Mouse (Mus musculus) liver, embryonic 14.5 days (tissue): ENCODE data around the gene Alg3. TPM values are rescaled to one million over a fixed set of nuclear protein-coding genes. Genes with fewer than 3 reads are reported as not detected.

Source experiments
- ATAC-seq: fragments of 200-750 bp; cut with Nextera tagmentation; 2 replicates; pipeline ENCODE4 v1.8.0; 2017; ENCODE audit warnings: moderate number of reproducible peaks, mild to moderate bottlenecking, moderate library complexity; ENCODE audit not compliant: insufficient read depth
- DNase-seq, 3 experiments: peaks; one replicate each; pipeline ENCODE4 v3.0.0-alpha.2; 2012 to 2013; ENCODE audit warnings: low read depth in 3 of 3, low spot score in 3 of 3
- H3K27ac ChIP-seq: fragments of 300-500 bp; sonication (generic); 2 replicates; pipeline ENCODE4 v1.5.1; 2014; ENCODE audit warnings: moderate library complexity, mild to moderate bottlenecking, control low read depth, inconsistent platforms
- H3K27me3 ChIP-seq: fragments of 300-500 bp; sonication (generic); 2 replicates; pipeline ENCODE4 v1.6.1; 2014; ENCODE audit warnings: mild to moderate bottlenecking, low read length, moderate library complexity; ENCODE audit not compliant: control insufficient read depth, insufficient read depth
- H3K36me3 ChIP-seq: fragments of 300-500 bp; sonication (generic); replicated peaks from 2 replicates; pipeline ENCODE4 v1.6.1; 2014; ENCODE audit warnings: low read depth; ENCODE audit not compliant: control insufficient read depth, insufficient read depth
- H3K4me1 ChIP-seq, 2 experiments: fragments of 200-500 bp in 1 of 2; fragments of 300-500 bp in 1 of 2; sonication (generic) in 1 of 2; replicated peaks; 2 replicates each; pipeline ENCODE4 v1.6.1; 2012 to 2014; ENCODE audit warnings: antibody characterized with exemption in 1 of 2, inconsistent platforms in 1 of 2, low read length in 1 of 2; ENCODE audit not compliant: control insufficient read depth in 2 of 2, insufficient read depth in 2 of 2
- H3K4me2 ChIP-seq: fragments of 300-500 bp; sonication (generic); 2 replicates; pipeline ENCODE4 v1.6.1; 2014; ENCODE audit warnings: low read depth, mild to moderate bottlenecking, control low read depth, moderate library complexity
- H3K4me3 ChIP-seq, 2 experiments: fragments of 200-500 bp in 1 of 2; fragments of 300-500 bp in 1 of 2; sonication (generic) in 1 of 2; 2 replicates each; pipeline ENCODE4 v1.5.1; 2012 to 2014; ENCODE audit warnings: low read depth in 2 of 2, low read length in 2 of 2, mild to moderate bottlenecking in 2 of 2, control low read depth in 1 of 2, inconsistent platforms in 1 of 2, moderate library complexity in 1 of 2; ENCODE audit not compliant: insufficient read depth in 1 of 2
- H3K9ac ChIP-seq: fragments of 300-500 bp; sonication (generic); replicated peaks from 2 replicates; pipeline ENCODE4 v1.6.1; 2014; ENCODE audit warnings: mild to moderate bottlenecking, control low read depth, moderate library complexity
- H3K9me3 ChIP-seq: fragments of 300-500 bp; sonication (generic); 2 replicates; pipeline ENCODE4 v1.6.1; 2016; ENCODE audit warnings: low read length, mixed read lengths; ENCODE audit not compliant: control insufficient read depth
- CTCF ChIP-seq: IDR thresholded peaks from 2 replicates; pipeline ENCODE4 v1.5.1; 2016; ENCODE audit warnings: antibody characterized with exemption, low read depth, control low read depth
- EP300 ChIP-seq: IDR thresholded peaks from 2 replicates; pipeline ENCODE4 v1.6.1; 2016; ENCODE audit warnings: antibody characterized with exemption, low read depth
- WGBS: fragments of 180-500 bp; shearing (Covaris S2); extraction: QIAGEN DNeasy Blood & Tissue Kit; methylation state at CpG from one replicate; pipeline ENCODE4 v1.1.7; 2014; ENCODE audit not compliant: insufficient replicate concordance; 5-methylcytosine and 5-hydroxymethylcytosine counted together
- polyA plus RNA-seq, 2 experiments: library from polyadenylated mRNA; depleted of rRNA in 1 of 2; stranded (reverse) in 1 of 2; unstranded in 1 of 2; fragments of >200 nt; fragmentation: Nextera tagmentation in 1 of 2; extraction: Ambion mirVana in 1 of 2; gene quantifications; 2 replicates each; pipeline versions ENCODE4 v1.2.1 to v1.2.3; 2012 to 2014

The Alg3 gene
- polyA plus RNA-seq, 2 experiments: 9.3 to 21.7 TPM

- Histone ChIP-seq H3K9me3 (no peaks in the 10 kb centered on the region), H3K9ac (peak overlapping the region; percentile 91), H3K4me3 (peak overlapping the region; percentile 73 to 93), H3K27me3 (no peaks in the 10 kb centered on the region), H3K4me2 (peak overlapping the region; percentile 95), H3K4me1 (peaks cover 9 to 12% of the 10 kb centered on the region in 2 experiments; a peak in 3 of 4 replicates), H3K36me3 (peaks cover 5% of the 10 kb centered on the region), H3K27ac (peak overlapping the region; percentile 59)
- DNase-seq: peak; percentile 70 to 76 (median 70)
- ATAC-seq: peak; percentile 63
- no peak for TF ChIP-seq CTCF
- no peak for TF ChIP-seq EP300
- under 1% methylated on average over 28 of the region's 28 CpGs for WGBS
These were observed 806 bp downstream of the Alg3 start for GRCm38 (mm10) chr16:20610501-20611356.

GRCm38 (mm10) chr16:20604705-20605104, 6.8 kb downstream of the Alg3 start:
- TF ChIP-seq CTCF (no peak), EP300 (no peak)
- peaks cover 5% of the 10 kb centered on the region for H3K36me3 ChIP-seq
- no peaks in the 10 kb centered on the region for H3K9me3 ChIP-seq
- no peak overlapping the region for H3K4me2 ChIP-seq
- H3K27me3 ChIP-seq: no peaks in the 10 kb centered on the region
- DNase-seq: no peak
- no peak for ATAC-seq
- no peak overlapping the region for H3K4me3 ChIP-seq
- no peak overlapping the region for H3K27ac ChIP-seq
- 76% methylated on average over 9 of the region's 9 CpGs for WGBS
- H3K4me1 ChIP-seq: peaks cover 2 to 3% of the 10 kb centered on the region in 2 experiments; a peak in 3 of 4 replicates
- H3K9ac ChIP-seq: no peak overlapping the region

GRCm38 (mm10) chr16:20600511-20600910, 11.0 kb downstream of the Alg3 start:
- ATAC-seq: no peak
- Histone ChIP-seq H3K4me1 (peaks cover 7 to 9% of the 10 kb centered on the region in 2 experiments), H3K36me3 (no peaks in the 10 kb centered on the region; the same call in none of the 2 replicates), H3K9ac (no peak overlapping the region), H3K9me3 (no peaks in the 10 kb centered on the region), H3K4me3 (no peak overlapping the region), H3K4me2 (no peak overlapping the region), H3K27ac (no peak overlapping the region), H3K27me3 (no peaks in the 10 kb centered on the region)
- TF ChIP-seq EP300 (no peak), CTCF (no peak)
- 67% methylated on average over 5 of the region's 5 CpGs for WGBS
- DNase-seq: no peak

GRCm38 (mm10) chr16:20596687-20597441, 14.7 kb downstream of the Alg3 start:
- H3K9ac ChIP-seq: no peak overlapping the region
- no peaks in the 10 kb centered on the region for H3K9me3 ChIP-seq
- ATAC-seq: no peak
- H3K27me3 ChIP-seq: peaks cover 21% of the 10 kb centered on the region
- 39% methylated on average over 7 of the region's 7 CpGs for WGBS
- no peak overlapping the region for H3K4me3 ChIP-seq
- H3K4me2 ChIP-seq: no peak overlapping the region
- no peak overlapping the region for H3K27ac ChIP-seq
- peaks cover 12 to 15% of the 10 kb centered on the region in 2 experiments for H3K4me1 ChIP-seq
- TF ChIP-seq CTCF: no peak
- no peak for TF ChIP-seq EP300
- no peak for DNase-seq
- H3K36me3 ChIP-seq: no peaks in the 10 kb centered on the region

DNA sequence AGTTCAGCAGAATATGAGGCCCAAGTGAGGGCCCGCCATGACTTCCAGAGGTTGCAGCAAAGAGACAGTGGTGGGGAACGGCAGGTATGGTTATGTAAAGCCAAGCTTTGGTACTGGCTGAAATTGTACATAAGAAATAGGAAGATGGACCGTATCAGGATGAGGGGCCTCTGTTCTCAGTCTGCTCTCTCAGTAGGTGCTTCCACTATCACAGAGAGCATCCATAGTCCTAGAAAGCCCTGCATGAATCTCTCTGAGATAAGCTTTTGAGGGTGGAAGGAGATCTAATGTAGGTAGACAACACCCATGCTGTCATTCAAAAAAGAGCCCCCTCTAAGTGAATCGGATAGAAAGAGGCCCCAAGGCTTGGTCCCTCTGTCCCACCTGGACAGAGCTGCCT, 15.8 kb downstream of the Alg3 start:
- Histone ChIP-seq H3K4me1 (peaks cover 12 to 15% of the 10 kb centered on the region in 2 experiments), H3K9ac (no peak overlapping the region), H3K27me3 (peaks cover 33% of the 10 kb centered on the region), H3K27ac (no peak overlapping the region; the same call in 1 of the 2 replicates), H3K4me2 (peak overlapping the region; percentile 49), H3K4me3 (no peak overlapping the region), H3K9me3 (no peaks in the 10 kb centered on the region), H3K36me3 (no peaks in the 10 kb centered on the region)
- 35% methylated on average over 4 of the region's 4 CpGs for WGBS
- TF ChIP-seq EP300: peak; percentile 36
- no peak for TF ChIP-seq CTCF
- DNase-seq (no peak), ATAC-seq (peak; percentile 50; the same call in 1 of the 2 replicates)
